Mouse (Mus musculus) ES-CJ7 (cell line): Measurements from ENCODE around the gene Nit1.

Experiments used
- DNase-seq: peaks from one replicate; pipeline ENCODE4 v3.0.0; 2011; ENCODE audit warnings: low read depth, low spot score

The Nit1 gene

DNA sequence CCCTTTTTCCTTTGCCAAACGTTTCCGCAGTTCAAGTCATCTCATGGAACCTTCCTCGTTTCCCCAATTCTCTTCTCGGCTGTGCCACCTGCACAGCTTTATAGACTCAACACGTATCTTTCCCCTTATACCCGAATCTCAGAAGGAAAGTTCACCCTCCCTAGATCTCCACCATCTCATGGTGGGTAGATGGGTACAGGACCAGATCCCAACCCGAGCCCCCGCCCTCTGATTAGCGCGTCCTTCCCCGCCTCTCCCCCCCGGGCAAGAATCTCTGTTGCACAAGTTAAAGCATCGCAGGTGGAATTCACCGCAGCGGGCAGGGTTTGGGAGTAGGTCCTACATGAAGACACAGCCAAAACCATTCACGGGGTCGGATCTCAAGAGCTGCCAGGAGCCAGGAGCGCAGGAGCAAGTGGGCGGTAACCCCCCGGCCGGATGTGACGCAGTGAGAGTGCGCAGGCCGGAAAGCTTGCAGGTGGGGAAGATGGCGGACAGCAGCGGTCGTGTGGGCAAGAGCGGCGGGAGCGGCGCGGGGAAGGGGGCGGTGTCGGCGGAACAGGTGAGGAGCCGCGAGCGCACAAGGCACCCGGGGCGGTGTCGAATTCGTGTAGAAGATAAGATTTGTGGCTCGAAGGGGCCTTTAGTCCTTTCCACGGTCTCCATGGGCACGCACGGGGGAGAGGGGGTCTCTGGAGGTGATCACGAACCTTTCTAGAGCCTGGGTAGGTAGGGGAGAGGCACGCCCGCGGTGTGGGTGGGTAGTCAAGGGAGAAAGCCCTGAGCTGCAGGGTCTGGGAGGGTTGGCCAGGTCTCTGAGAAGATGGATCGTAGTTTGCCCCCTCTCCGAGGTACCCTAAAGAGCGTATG is at the start of gene Nit1, which contains the start of gene Pfdn2:
Nit1 (minus strand) TSS at position 422 of the 870 bp plus-strand sequence.
Pfdn2 (plus strand) TSS at position 446 of the 870 bp plus-strand sequence.
- DNase-seq, result peak; percentile 96

DNA sequence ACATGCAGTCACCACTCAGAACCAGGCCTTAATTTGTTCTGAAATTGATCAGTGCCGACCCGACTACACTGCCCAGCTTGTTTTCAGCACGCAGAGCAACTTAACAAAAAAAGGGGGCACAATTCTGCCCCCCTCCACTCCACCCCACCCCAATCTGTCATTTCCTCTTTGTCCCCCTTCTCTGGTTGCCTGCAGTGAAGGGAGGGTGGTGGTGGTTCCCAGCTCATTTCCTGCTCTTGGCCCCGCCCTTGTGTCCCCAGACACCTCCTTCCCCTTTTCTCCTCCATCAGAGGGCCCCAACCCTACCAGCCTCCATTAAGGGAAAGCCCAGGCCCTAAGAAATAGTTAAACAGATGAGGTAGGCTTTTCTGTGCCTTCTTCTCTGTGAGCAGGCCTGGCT is 44.7 kb upstream of the Nit1 start:
- DNase-seq, result peak; percentile 57

DNA sequence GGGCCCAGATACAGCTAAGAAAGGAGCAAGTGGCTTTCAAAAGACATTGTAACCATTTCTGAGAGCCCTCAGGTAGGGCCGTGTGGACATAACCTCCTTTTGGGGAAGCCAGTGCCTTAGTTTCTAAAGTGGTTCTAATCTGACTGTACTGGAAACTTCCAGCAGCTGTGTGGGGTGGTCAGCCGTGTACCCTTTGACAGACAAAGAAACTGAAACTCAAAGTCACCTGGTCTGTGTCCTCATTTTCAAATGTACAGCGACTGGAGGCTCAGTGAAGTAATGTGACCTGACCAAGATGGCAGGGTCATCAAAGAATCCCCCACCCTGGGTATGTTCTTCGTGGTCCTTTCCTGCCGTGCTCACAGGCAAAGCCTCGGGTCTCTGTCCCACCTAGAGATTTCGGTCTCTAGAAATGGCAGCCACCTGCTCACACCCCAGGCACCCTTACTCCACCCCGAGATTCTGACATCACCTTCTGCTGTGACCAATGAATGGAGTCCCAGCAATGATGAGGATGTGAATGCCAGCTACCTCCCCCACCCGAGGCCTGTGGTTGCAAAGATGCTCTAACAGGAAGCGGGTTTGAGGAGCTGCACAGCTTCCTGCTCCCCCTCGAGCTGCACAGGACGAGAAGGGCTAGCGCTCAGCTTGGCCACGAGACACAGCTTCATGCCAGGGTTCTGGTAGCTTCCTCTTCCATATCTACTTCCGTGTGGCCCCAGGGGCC is 43.1 kb upstream of the Nit1 start, which contains the start of gene Arhgap30:
Arhgap30 (plus strand) TSS at position 579 of the 727 bp plus-strand sequence.
- no peak for DNase-seq

DNA sequence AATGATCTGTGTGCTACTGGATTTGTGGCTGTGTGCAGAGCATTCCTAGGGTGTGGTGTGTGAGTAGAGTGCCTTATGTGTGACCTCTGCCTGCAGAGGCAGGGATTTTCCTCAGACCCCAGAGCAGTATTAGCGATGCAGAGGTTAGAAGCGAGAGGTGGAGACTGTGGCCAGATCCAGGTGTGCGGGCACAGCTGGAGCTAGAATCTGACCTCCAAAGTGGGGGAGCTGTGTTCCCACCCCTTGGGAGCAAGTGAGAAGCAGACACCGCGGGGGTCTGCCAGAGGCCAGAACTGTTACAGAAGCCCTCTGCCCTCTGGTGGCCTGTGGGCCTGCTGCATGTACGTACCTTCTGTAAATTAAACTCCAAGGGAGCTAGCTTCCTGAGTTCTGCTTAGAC is 41.7 kb upstream of the Nit1 start:
- peak; percentile 83 for DNase-seq

DNA sequence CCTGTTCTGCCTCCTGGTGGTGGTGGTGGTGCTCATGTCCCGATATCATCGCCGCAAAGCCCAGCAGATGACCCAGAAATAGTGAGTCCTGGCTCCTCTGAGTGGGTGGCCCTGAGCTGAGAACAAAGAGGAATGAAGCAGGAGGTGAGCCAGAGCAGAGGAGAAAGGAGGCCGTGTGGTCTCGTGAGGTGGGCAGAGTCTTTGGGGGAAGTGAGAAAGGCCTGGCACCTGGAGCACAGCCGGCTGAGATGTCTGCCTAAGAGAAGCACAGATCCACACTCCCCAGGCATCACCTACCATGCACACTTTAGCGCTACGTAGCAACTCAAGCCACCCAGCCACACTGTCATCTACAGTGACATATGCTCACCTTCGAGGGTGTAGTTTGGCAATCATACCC is 39.7 kb upstream of the Nit1 start:
- no peak for DNase-seq

DNA sequence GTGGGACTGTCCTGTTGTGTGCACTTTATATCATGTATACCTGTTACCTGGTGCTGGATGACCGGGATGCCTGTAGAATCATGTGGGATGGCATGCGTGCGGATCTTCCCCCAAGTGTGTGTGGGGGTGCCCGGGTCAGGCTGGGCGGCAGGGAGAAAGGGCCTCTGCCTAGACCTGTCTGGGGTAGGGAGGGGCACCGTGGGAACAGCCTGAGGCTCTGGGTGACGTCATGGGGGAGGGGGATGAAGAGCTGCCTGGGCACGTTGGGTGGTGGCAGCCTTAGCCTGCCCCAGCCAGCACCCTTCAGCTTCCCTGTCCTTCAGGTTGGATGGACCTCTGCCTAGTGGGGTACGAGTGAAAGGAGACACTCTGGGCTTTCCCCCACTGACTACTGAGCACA is 38.9 kb upstream of the Nit1 start:
- DNase-seq, result no peak

DNA sequence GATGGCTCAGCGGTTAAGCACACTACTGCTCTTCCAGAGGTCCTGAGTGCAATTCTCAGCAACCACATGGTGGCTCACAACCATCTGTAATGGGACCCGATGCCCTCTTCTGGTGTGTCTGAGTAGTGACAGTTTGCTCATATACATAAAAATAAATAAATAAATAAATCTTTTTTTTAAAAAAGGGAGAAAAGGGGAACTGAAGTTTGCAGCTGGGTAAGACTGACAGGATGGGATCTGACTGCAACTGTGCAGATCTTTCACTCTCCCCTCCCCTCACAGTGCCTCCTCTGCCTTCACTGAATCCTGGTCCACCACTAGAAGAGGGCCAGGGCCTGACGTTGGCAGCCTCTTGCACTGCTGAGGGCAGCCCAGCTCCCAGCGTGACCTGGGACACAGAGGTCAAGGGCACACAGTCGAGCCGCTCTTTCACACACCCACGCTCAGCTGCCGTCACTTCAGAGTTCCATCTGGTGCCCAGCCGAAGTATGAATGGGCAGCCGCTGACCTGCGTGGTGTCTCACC is 36.7 kb upstream of the Nit1 start:
- no peak for DNase-seq

DNA sequence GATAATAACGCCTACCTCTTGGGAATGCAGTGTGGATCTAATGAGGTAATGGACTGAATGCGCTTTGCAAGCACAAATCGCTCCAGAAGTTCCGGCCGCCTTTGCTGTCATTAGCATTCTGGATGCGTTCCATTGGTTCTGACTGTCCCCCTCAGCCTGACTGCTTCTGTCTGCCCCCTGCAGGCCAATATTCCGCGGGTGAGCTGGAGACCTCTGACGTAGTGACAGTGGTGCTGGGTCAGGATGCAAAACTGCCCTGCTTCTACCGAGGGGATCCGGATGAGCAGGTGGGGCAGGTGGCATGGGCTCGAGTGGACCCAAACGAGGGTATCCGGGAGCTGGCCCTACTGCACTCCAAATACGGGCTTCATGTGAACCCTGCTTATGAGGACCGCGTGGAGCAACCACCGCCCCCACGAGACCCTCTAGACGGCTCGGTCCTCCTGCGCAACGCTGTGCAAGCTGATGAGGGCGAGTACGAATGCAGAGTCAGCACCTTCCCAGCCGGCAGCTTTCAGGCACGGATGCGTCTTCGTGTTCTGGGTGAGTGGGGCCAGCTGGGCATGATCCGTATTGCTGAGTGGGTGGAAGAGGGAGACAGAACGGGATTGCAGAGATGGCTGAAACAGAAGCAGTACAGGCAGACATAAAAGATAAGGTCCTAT is 34.6 kb upstream of the Nit1 start:
- peak; percentile 92 for DNase-seq

DNA sequence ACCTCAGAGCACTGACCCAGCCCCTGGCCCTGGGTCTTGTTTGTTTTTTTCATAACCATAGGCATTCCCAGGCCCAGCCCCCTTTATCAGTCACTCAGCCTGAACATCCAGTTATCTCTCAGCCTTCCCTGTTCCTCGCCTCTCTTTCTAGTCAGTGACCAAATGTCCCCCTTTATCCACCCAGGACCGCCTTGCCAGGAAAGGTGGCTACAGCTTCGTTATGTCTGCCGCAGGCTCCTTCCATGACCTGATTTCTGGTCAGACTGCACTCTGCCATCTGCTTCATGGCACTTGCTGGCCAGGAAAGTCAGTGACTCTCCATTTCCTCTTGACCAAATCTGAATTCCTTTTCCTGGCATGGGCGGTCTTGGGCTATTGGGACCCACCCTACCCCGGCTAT is 32.9 kb upstream of the Nit1 start:
- DNase-seq, result no peak

DNA sequence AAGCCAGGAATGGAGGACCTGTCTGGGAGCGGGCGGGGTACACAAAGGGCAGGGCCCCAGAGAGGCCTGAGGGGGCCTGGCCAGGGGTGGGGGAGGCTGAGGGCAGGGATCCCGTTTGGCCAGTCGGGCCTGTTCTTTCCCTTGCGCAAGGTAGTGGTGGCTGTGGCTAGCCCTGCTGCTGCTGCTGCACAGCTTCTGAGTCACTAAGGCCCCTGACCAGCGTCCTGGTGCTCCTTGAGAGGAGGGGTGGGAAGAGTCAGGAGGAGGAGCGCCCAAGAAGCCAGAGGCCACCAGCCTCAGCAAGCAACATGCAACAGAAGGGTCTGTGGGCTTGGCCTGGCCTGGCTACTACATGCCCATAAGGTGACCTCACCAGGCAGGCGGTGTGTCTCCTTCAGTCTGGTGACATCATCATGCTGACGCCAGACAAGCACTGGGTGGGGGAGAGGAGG is 30.2 kb upstream of the Nit1 start:
- no peak for DNase-seq

DNA sequence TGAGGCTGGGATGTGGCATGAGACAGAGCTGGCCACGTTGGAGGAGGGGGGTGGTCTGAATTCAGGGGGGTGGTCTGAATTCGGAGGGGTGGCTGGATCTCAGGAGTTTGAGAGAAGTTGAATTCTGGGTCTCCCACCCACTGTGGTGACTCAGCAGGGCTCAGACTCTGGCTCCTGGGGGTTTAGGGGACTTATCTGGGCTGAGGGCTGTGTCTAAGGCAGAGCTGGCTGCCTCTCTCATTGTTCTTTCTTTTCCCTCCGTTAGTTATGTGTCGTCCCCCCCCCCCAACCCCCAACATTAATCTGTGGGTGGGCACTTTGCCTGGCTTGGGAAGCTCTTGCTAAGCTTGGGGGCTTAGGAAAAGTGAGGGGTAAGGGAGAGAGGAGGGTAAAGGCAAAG is 28.5 kb upstream of the Nit1 start:
- DNase-seq, result peak; percentile 48

DNA sequence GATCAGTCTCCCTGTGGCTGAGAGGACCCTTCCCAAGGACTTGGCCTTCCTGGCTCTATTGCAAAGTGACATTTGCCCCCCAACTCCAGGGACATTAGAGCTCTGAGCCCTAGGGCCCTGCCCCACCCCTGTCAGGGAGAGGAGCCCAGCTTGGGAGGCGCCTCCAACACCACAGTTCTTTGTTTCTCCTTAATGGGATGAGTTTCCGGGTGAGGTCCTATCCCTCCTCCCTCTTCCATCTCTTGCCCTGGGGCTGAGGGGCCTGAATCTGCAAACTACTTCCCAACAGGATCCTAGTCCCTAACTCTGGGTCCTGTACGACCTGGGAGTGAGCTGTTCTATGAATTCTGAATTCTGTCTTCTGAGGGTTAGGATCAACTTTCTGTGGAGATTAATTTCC is 27.4 kb upstream of the Nit1 start:
- DNase-seq, result peak; percentile 34

DNA sequence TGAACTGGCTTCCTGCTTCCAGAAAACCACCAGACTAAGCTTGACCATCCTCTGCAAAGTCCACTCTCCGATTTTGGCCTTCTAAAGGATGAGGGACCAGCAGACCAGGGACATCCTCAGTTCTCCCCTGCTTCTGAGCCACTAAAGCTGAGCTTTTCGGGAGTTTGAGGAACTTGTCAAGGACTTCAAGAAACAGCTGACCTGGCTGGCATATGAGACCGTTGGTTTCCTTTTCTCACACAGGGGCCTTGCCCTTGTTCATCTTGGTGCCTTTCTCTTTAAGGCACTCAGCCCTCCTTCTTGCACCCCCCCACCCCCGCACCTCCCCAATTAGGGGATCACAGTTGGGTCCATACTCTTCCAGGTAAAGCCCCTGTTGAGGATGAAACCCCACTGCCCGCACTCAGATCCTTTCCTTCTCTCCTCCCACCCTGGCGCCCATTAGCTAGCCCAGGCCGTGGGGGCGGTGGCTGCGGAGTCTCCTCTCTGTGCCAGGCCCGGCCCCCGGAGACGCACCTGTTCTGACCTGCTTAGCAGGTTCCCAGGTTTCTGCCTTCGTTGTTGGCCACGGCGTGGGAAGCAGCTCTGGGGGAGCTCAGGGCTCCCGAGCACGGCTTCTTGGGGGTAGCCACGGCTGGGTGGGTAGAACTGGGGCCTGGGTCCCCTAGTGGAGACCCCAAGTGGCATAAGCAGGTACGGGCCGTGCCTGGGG is 24.6 kb upstream of the Nit1 start, which contains the start of gene Nectin4:
Nectin4 (plus strand) TSS at position 255 of the 712 bp plus-strand sequence.
- no peak for DNase-seq

DNA sequence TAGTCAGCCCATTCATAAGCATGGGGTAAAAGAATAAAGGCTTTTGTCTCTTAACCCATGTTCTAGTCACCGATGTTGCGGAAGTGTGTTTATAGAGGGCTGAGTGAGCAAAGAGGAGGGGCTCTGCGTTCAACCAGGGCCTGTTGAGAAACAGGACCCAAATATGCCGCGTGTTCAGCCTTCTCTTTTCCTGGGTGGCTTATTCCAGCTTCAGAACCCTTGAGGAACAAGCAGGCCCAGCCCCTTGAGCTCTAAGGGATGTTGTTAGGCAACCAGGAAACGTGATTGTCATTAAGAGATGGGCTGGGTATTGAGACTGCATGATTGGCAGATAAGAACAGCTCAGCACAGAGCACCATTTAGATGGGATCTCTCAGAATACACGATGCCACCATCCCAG is 20.5 kb upstream of the Nit1 start:
- DNase-seq, result no peak

DNA sequence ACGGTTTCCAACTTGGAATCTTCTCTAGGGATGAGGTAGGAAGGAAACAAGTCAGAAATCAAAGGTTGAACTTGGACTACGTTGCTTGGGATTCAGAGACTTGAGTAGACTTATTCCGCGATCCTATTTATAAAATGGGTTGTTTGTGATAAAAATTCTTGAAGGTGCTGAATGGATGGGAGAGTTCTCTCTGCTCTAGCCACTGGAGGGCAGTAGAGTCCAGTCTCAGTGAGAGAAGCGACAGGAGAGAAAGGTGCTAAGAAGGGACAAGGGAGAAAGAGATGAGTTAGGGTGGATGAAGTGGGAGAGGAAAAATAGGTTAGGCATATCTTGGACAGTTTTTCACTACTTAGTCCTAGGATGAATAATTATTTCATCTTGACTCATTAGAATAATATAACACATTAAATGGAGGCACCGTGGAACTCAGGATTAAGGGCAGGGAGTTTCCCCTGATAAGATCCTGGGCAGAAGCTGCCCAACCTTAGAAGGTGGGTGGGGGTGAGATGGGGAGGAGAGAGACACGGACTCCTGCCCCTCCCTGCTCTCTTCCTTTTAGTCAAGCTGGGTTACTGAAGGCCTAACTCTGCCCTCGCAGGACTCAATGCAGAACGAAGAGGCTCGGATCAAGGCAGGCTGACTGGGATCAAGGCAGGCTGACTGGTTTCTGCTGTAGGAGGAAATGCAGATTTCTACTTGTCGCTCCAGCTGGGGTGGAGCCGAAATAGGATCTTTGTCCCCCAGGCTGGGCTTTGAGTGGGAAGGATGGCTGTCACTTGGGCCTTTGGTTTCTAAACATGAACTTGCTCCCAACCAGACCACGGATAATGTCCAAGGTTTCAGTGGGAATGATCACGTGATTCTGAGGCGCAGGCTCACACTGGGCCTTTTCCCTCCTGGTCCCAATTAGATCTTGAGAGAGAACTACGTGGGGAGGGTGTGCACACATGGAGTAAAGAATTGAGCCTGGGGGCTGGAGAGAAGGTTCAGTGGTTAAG is 16.0 kb upstream of the Nit1 start:
- peak; percentile 90 for DNase-seq

DNA sequence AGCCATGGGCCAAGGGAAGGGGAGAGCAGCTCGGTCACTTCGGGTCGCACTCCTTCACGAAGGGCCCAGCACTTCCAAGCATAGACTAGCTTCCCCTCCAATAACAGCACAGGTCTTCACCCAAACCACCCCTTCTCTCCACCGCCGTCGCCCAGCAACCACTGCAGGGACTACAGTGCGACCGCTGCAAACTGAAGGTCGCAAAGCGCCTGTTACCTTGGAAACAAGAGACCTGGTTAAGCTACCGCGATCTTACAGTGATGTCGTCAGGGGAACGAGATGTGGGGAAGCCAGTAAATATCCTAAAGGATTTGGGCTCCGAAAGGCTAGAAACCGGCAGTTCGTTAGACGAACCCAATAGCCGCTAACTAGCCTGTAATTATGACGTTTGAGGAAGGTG is 15.2 kb upstream of the Nit1 start, which contains the start of gene Klhdc9:
Klhdc9 (minus strand) TSS at position 143 of the 400 bp plus-strand sequence.
- DNase-seq, result peak; percentile 98

DNA sequence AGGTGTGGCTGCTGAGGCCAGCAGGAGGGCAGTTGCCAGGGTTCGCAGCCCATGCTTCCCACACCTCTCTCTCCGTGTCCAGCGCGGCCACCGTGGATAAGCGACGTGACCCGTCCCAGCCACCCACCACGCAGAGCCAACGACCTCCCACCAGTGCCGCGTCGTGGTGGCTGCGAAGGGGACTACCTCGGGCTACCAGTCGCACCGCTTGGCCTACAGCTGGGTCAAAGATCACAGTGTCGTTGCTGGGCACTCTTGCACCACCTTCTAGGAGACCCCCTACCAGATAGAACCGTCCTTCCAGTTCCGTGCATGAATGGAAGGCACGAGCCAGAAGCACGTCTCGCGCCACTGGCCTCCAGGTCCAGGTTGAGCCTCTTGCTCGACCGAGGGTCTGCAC is 14.8 kb upstream of the Nit1 start:
- no peak for DNase-seq

DNA sequence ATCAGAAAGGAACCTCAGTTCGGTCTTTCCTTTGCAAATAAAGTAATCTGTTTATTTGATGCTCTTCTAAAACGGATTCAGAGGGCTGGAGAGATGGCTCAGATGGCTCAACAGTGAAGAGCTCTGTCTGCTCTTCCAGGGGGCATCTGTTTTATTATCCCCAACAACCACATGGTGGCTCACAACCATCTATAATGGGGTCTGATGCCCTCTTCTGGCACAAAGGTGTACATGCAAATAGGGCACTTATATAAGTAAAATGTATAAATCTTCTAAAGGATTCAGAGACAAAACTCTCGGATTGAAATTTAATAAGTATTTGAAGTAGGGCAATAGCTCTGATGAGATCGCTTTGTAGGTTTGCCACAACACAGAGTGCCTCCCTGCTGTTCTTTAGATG is 13.0 kb upstream of the Nit1 start:
- DNase-seq, result peak; percentile 67

DNA sequence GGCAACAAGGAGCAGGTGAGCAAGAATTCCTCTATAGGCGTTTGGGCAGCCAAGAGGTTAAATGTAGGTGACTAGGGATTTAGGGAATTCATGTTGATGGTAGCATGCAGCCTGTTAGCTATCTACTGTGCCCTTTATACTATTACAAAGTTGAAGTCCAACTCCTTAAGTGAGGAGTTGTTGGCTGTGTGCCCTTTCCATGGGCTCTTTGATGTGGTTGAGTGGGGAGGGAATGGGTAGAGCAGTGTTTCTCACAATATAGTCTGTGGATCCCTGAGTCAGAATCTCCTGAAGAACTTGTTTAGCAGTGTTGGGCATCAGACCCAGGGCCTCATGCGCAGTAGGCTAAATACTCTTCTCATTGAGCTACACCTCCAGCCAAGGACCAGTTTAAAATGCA is 11.4 kb upstream of the Nit1 start:
- DNase-seq, result no peak
